Mouse (Mus musculus) layer of hippocampus, adult 2 months (tissue): ENCODE results near the gene Ros1. TPM values are rescaled to one million over a fixed set of nuclear protein-coding genes. Genes with fewer than 3 reads are reported as not detected.

Experiments used
- DNase-seq, 2 experiments: peaks; one replicate each; pipeline ENCODE4 v3.0.0; 2022; ENCODE audit warnings: low spot score in 2 of 2
- H3K27ac ChIP-seq: fragments of 200-600 bp; 2 replicates; pipeline ENCODE4 v1.8.1; 2022
- H3K4me3 ChIP-seq: fragments of 200-600 bp; 2 replicates; pipeline ENCODE4 v1.8.1; 2022; ENCODE audit warnings: mild to moderate bottlenecking
- CTCF ChIP-seq: fragments of 200-600 bp; conservative IDR thresholded peaks from 2 replicates; pipeline ENCODE4 v1.8.1; 2022; ENCODE audit warnings: antibody characterized with exemption, mild to moderate bottlenecking, moderate library complexity
- microRNA-seq, 2 experiments: library from miRNA; unstranded; fragments of <30 nt; microRNA quantifications; one replicate each; pipeline ENCODE4 v1.2.0; 2021
- total RNA-seq, 2 experiments: library from RNA; stranded (reverse); gene quantifications; 2 replicates each; pipeline ENCODE4 v1.2.3; 2021

Ros1 gene
- total RNA-seq, 2 experiments from 2014 or later, result not detected

DNA sequence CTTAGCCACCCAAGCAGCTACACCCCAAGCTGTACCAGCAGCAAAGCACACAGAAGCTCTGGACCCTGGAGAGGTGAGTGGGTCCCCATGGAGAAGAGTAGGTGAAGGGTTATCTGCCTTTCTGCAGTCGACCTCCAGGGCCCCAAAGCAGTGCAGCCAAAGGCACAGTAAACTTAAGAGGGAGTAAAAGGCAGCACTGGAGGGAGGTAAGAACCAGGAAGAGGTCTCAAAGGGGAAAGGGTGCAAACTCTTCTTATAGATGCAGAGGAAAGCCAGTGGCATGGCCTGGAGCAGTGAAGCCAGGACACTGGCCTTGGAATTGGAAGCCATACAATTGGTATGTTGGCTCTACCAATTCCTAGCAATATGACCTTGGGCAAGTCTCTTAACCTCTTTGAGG, 169.8 kb downstream of the Ros1 start:
- H3K27ac ChIP-seq, result no peak overlapping the region
- TF ChIP-seq CTCF, result no peak
- no peak for DNase-seq
- no peak overlapping the region for H3K4me3 ChIP-seq

DNA sequence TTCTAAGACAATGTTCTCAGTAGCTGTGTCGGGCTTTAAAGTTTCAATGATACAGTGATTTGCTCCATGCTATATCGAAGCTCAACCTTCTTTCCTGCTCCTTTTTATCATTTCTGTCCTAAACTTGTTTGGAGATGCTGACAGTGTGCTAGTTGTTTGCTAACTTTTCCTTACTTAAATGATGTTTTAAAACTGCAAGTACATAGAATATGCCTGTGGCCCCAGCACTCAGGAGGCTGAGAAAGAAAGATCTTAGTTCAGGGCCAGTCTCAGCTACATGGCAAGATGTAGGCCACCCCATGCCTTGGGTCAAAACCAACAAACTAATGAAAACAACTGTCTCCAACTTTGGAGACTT, 171.0 kb downstream of the Ros1 start:
- Histone ChIP-seq H3K4me3 (no peak overlapping the region), H3K27ac (no peak overlapping the region)
- DNase-seq, result no peak
- TF ChIP-seq CTCF, result no peak

DNA sequence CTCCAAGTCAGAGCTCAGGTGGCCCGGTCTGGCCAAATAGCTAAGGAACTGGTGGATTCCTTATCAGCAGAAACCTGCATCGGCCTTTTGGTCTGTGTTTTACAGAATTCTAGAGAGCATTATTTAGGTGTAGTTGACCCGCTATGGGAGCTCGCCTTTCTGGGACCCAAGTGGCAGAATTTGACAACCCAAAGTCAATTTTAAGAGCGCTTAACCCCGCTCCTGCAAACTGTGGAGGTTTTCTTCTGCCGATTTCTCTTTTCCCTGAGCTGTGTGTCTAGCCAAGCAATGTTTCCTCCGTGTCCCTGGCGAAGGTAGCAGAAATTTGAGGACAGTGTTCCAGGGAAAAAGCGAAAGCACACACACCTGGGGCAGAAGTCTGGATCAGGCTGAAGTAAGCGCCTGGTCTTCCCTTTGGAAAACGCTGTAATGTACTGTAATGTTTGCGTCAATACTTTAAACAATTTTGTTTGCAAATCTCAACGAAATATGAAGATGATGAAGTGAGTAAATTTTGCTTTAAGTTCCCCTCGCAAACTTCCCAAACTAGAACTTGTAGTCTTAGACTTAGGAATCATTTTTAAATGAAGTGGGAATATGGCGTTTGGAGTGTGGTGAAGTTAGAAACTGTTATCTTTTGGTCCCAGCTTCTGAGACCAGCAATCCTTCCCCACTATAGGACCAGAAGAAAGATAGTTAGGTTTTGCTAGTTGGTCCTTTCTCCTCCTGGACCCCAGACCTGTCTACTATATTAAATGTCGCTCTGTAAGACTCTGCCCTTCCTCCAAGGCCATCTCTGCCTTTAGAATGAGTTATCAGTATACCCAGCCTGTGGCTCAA, 171.6 kb downstream of the Ros1 start:
- Histone ChIP-seq H3K4me3 (no peak overlapping the region; the same call in 1 of the 2 replicates), H3K27ac (no peak overlapping the region)
- DNase-seq, result no peak
- TF ChIP-seq CTCF, result no peak

DNA sequence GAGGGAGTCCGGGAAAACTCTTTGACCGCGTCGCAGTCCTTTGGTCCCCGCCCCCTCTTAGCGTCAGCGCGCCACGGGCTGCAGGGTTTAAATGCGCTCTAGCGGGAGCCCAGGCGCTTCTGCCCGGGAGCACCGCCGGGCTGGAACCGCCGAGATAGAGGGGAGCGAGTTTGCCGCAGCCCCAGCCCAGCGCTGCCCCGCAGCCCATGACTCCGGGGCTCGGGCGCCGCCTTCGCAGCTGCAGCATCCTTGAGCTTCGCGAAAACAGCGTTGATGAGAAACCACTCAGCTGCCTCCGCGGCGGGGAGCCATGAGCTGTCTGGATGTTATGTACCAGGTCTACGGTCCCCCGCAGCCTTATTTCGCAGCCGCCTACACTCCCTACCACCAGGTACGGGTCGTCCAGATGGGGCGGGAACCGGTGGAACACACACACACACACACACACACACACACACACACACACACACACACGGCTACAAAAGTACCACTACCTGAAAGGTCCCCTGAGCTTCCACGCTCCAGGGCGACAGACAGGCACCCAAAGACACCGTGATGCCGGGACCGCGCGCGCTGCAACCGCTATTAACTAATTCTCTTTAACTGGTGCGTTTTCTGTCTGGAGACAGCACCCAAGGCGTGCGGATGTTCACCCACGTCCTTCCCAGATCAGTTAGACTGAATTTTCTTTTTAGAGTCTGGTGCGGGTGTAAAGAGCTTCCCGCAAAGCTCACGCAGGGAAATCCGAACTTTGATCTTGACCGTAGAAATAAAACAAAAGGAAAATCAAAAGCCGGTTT, 172.4 kb downstream of the Ros1 start, which contains the start of gene Vgll2:
TSS of gene Vgll2 (plus strand) at position 90 of the 800 bp plus-strand sequence.
- H3K4me3 ChIP-seq, result peak within 1 kb of the TSS; percentile 59
- H3K27ac ChIP-seq, result no peak within 1 kb of the TSS
- no peak for DNase-seq
- no peak for TF ChIP-seq CTCF

DNA sequence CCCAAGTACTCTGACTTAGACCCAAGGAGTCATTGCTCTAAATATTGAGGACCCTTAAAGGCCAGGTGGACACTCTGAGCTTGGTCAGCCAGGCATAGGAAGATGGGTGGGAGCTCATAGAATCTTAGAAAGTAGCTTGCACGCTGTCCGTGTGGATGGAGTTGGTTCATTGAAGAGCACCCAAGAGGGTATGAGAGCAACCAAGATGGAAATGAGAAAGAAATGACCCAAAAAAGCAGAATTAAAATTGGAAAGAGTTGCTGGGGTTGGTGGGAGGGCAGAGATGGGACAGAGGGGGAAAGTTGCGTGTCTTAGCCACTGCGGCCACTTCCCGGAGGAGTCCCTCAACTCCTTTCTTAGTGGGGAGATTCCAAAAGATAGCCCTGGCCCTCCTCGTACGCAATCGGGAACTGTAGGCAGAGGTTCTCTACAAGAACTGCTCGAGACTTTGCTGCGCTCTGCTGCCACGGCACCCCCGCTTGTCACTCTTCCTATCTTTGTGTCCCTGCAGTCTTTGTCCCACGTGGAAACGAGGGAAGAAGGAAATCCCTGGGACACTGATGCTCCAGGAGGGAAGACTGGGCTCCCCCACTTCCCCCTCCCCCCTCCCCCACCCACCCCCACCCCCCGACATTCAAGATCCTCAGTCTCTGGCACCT, 173.2 kb downstream of the Ros1 start:
- DNase-seq, result no peak
- no peak overlapping the region for H3K27ac ChIP-seq
- no peak for TF ChIP-seq CTCF
- H3K4me3 ChIP-seq, result no peak overlapping the region; the same call in 1 of the 2 replicates

DNA sequence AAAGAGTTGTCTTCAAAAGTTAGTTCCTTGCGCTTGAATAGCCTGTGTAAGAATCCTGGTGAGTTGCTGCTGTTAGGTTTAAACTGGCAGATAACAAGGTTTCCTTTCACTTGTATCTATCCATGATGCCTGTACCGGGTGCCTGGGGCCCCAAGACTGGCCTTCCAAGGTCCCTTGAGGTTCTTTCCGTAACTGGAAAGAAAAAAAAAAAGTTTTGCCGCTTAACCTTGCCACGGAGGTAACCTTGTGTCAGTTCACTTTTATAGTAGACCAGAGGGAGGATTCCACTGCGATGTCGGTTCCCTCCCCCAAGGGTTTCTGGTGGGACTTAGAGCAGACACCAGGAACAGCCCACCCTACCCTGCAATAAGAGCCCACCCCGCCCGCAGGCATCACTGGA, 173.8 kb downstream of the Ros1 start:
- TF ChIP-seq CTCF, result no peak
- DNase-seq, result no peak

DNA sequence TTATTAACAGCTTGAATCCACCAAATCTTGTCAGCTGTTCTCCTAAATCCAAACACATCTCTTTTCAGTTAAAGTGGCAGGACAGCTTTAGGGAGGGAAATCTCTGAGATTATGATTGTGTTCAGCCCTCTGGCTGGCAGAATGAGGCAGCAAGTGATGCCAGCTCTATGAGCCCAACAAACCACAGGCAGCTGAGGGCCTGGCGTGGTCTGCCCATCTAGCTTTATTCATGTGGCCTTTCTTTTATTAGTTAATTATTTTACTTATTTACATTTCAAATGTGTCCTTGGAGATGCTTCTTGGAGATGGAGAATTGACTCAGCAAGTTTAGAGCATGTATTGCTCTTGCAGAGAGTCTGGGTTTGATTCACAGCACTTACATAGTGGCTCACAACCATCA, 176.6 kb downstream of the Ros1 start:
- H3K27ac ChIP-seq, result no peak overlapping the region
- H3K4me3 ChIP-seq, result no peak overlapping the region
- no peak for DNase-seq
- TF ChIP-seq CTCF, result no peak

More for the DNA sequence above, 173.8 kb downstream of the Ros1 start:
- no peak overlapping the region for H3K4me3 ChIP-seq
- no peak overlapping the region for H3K27ac ChIP-seq

Small RNA genes within 50 kb of the gene (microRNA-seq; reads per million reads assigned to microRNA genes)
- gene Gm24084, result 0 reads per million in 2 experiments

Other genes with a start within 250 kb of the Ros1 start
- gene Vgll2, start 172.7 kb downstream of the Ros1 start, total RNA-seq, result not detected
- gene Dcbld1, start 38.4 kb upstream of the Ros1 start, total RNA-seq, result 1 to 10 TPM; 6.1 to 6.8 TPM
- not detected for gene Gm26741, start 163.5 kb upstream of the Ros1 start, total RNA-seq
- 10 to 100 TPM; 40.2 to 41.7 TPM for gene Gopc, start 186.9 kb upstream of the Ros1 start, total RNA-seq
- gene Nepn, start 193.7 kb upstream of the Ros1 start, total RNA-seq, result not detected
- gene Nus1, start 222.3 kb upstream of the Ros1 start, total RNA-seq, result 10 to 100 TPM; 60.0 to 63.8 TPM